19 mouse cellular contexts compared by ENCODE assay signal in genomic region chr5:135511105-135511504, GRCm38 (mm10). TPM values are rescaled to one million over a fixed set of nuclear protein-coding genes. Genes with fewer than 3 reads are reported as not detected.
DNase-seq lines count a peak whose midpoint lies in the region; ATAC-seq and TF ChIP-seq lines count a peak whose summit lies in the region.
"Had no signal": no experiment of that assay in that cellular context is flagged by ENCODE, and none has a peak within 500 bp of the region (broad histone marks: within the 10 kb centered on the region; RNA-seq: fewer than 3 reads in every experiment).

No protein-coding gene starts in this region.

- no peaks in the 10 kb centered on the region for H3K36me3 ChIP-seq in heart, postnatal 0 days (replicated peaks; ENCODE audit: control insufficient read depth, insufficient read depth, low read length)
- no peaks in the 10 kb centered on the region for H3K36me3 ChIP-seq in liver, postnatal 0 days (replicated peaks; ENCODE audit: insufficient read depth, low read length)
- no peaks in the 10 kb centered on the region for H3K36me3 ChIP-seq in liver, embryonic 11.5 days (ENCODE audit: control insufficient read depth, insufficient read depth, low read length)
- no peaks in the 10 kb centered on the region for H3K36me3 ChIP-seq in CH12.LX (replicated peaks in 1 of 2; ENCODE audit: control insufficient read depth in 1 of 2, insufficient read depth in 1 of 2, low read length in 1 of 2)

- H3K9me3 ChIP-seq in heart, postnatal 0 days (replicated peaks; ENCODE audit: control insufficient read depth, low read length): no peaks in the 10 kb centered on the region
- peaks cover 6% of the 10 kb centered on the region; the same call in 1 of the 2 replicates for H3K9me3 ChIP-seq in liver, postnatal 0 days (ENCODE audit: low read length)
- H3K9me3 ChIP-seq in liver, embryonic 11.5 days (ENCODE audit: control insufficient read depth, low read length): peaks cover 3% of the 10 kb centered on the region
- H3K9me3 ChIP-seq in CH12.LX (replicated peaks; ENCODE audit: low read length): peaks cover 14% of the 10 kb centered on the region

- no peak overlapping the region for H3K4me3 ChIP-seq in heart, postnatal 0 days (ENCODE audit: low read depth, low read length)
- no peak overlapping the region for H3K4me3 ChIP-seq in liver, postnatal 0 days (ENCODE audit: low read depth, low read length)
- H3K4me3 ChIP-seq in liver, embryonic 11.5 days (ENCODE audit: low read depth, low read length): no peak overlapping the region
- no peak overlapping the region for H3K4me3 ChIP-seq in CH12.LX (replicated peaks in 1 of 3; ENCODE audit: low read depth in 2 of 3, low read length in 2 of 3, poor library complexity in 1 of 3)
- H3K4me3 ChIP-seq: embryonic facial prominence, embryonic 13.5 days; hindbrain, embryonic 12.5 days; limb, embryonic 13.5 days; midbrain, embryonic 13.5 days had no signal

- 50% methylated on average over 5 of the region's 5 CpGs for WGBS in heart, postnatal 0 days
- WGBS in liver, postnatal 0 days (ENCODE audit: insufficient replicate concordance): 50% methylated on average over 5 of the region's 5 CpGs
- 52% methylated on average over 5 of the region's 5 CpGs for WGBS in liver, embryonic 11.5 days

- 0 out of 2 replicates have a peak, but pooled peaks cover 4% of the 10 kb centered on the region for H3K4me1 ChIP-seq in heart, postnatal 0 days (ENCODE audit: control insufficient read depth, insufficient read depth)
- no peaks in the 10 kb centered on the region for H3K4me1 ChIP-seq in liver, postnatal 0 days (ENCODE audit: insufficient read depth)
- no peaks in the 10 kb centered on the region for H3K4me1 ChIP-seq in liver, embryonic 11.5 days (replicated peaks; ENCODE audit: control insufficient read depth, insufficient read depth, low read length)
- H3K4me1 ChIP-seq in CH12.LX (ENCODE audit: control insufficient read depth in 1 of 2, insufficient read depth in 2 of 2): no peaks in the 10 kb centered on the region

- H3K4me2 ChIP-seq in heart, postnatal 0 days (ENCODE audit: low read depth, low read length): no peak overlapping the region
- no peak overlapping the region for H3K4me2 ChIP-seq in liver, postnatal 0 days (ENCODE audit: low read depth, low read length)
- H3K4me2 ChIP-seq in liver, embryonic 11.5 days: no peak overlapping the region
- no peak overlapping the region for H3K4me2 ChIP-seq in CH12.LX (ENCODE audit: insufficient read depth, low read depth, poor library complexity, severe bottlenecking)
- H3K4me2 ChIP-seq: embryonic facial prominence, embryonic 13.5 days; hindbrain, embryonic 12.5 days; limb, embryonic 13.5 days; midbrain, embryonic 13.5 days had no signal

- dilution Hi-C loops in CH12.LX (cut with MboI; ENCODE audit: extremely low pct_ligation_motif_present, extremely low pct_unique_long_range_greater_than_20kb, low sequenced_read_pairs): no loop called here

- ATAC-seq in heart, postnatal 0 days (ENCODE audit: insufficient read depth, low read depth): no peak
- no peak for ATAC-seq in liver, postnatal 0 days
- no peak for ATAC-seq in liver, embryonic 11.5 days (replicated peaks; ENCODE audit: low FRiP score)
- ATAC-seq: midbrain, embryonic 13.5 days had no signal

- intact Hi-C loops in heart, postnatal 36 days (cut with DNase I): loop anchor here (5.0 kb wide), 1 partner anchor 36 kb away; the partner anchor contains the start of gene Hip1

- in situ Hi-C loops in CH12.LX (cut with MboI; ENCODE audit: low pct_ligation_motif_present, low pct_unique_long_range_greater_than_20kb, low sequenced_read_pairs): no loop called here

- TF ChIP-seq POLR2A in CH12.LX (IDR thresholded peaks at IDR 0.05; ENCODE audit: low read depth, low read length): no peak

- H3K27ac ChIP-seq in heart, postnatal 0 days (ENCODE audit: low read depth): no peak overlapping the region
- no peak overlapping the region for H3K27ac ChIP-seq in liver, postnatal 0 days (ENCODE audit: low read depth)
- no peak overlapping the region for H3K27ac ChIP-seq in liver, embryonic 11.5 days (ENCODE audit: low read depth, low read length)
- no peak overlapping the region for H3K27ac ChIP-seq in CH12.LX (ENCODE audit: insufficient read depth, low read depth)
- H3K27ac ChIP-seq: embryonic facial prominence, embryonic 13.5 days; hindbrain, embryonic 12.5 days; limb, embryonic 13.5 days; midbrain, embryonic 13.5 days had no signal

- TF ChIP-seq EP300 in heart, postnatal 0 days (IDR thresholded peaks at IDR 0.05; ENCODE audit: low read depth): no peak
- TF ChIP-seq EP300 in liver, postnatal 0 days (IDR thresholded peaks at IDR 0.05; ENCODE audit: low read depth): no peak
- TF ChIP-seq EP300 in CH12.LX (IDR thresholded peaks at IDR 0.05; ENCODE audit: low read length): no peak

- TF ChIP-seq CTCF in heart, postnatal 0 days (IDR thresholded peaks at IDR 0.05; ENCODE audit: low read depth): peak; percentile 22; the same call in 1 of the 2 replicates
- peak; percentile 29 for TF ChIP-seq CTCF in liver, postnatal 0 days (IDR thresholded peaks at IDR 0.05; ENCODE audit: low read depth)
- peak in 1 of 2 experiments; percentile 57; a peak in 2 of 4 replicates for TF ChIP-seq CTCF in CH12.LX (conservative IDR thresholded peaks at IDR 0.05 in 1 of 2, IDR thresholded peaks at IDR 0.05 in 1 of 2; ENCODE audit: low read depth in 2 of 2, low read length in 2 of 2)

- no peaks in the 10 kb centered on the region for H3K27me3 ChIP-seq in heart, postnatal 0 days (ENCODE audit: control insufficient read depth, insufficient read depth, low read length)
- no peaks in the 10 kb centered on the region for H3K27me3 ChIP-seq in liver, postnatal 0 days (ENCODE audit: insufficient read depth, low read length)
- no peaks in the 10 kb centered on the region for H3K27me3 ChIP-seq in liver, embryonic 11.5 days (replicated peaks; ENCODE audit: control insufficient read depth, insufficient read depth, low read length)
- no peaks in the 10 kb centered on the region for H3K27me3 ChIP-seq in CH12.LX (replicated peaks)
- H3K27me3 ChIP-seq: embryonic facial prominence, embryonic 13.5 days; hindbrain, embryonic 12.5 days; limb, embryonic 13.5 days; midbrain, embryonic 13.5 days had no signal

- DNase-seq in heart, postnatal 0 days (ENCODE audit: low spot score): no peak
- no peak for DNase-seq in heart, postnatal 36 days
- DNase-seq in liver, postnatal 0 days: no peak
- DNase-seq in liver, embryonic 11.5 days (ENCODE audit: low spot score): no peak
- DNase-seq in CH12.LX (ENCODE audit: extremely low read depth): no peak
- DNase-seq in induced T-regulatory cell, adult 2 months (ENCODE audit: low read depth): peak; percentile 39
- DNase-seq in testis, postnatal 14 days (ENCODE audit: low spot score): no peak
- DNase-seq: cerebellum, adult 18-20 months; kidney, adult 9 months had no signal

- H3K79me2 ChIP-seq in CH12.LX (replicated peaks; ENCODE audit: control insufficient read depth, extremely low read depth, insufficient read depth, poor library complexity, severe bottlenecking): no peaks in the 10 kb centered on the region

- no peak overlapping the region for H3K9ac ChIP-seq in heart, postnatal 0 days (replicated peaks; ENCODE audit: low read depth, low read length)
- no peak overlapping the region for H3K9ac ChIP-seq in liver, postnatal 0 days (replicated peaks)
- H3K9ac ChIP-seq in liver, embryonic 11.5 days (ENCODE audit: low read depth, low read length): no peak overlapping the region
- no peak overlapping the region for H3K9ac ChIP-seq in CH12.LX (ENCODE audit: insufficient read depth, low read depth)
- H3K9ac ChIP-seq: embryonic facial prominence, embryonic 13.5 days; hindbrain, embryonic 12.5 days; limb, embryonic 13.5 days; midbrain, embryonic 13.5 days had no signal

- TF ChIP-seq RAD21 in CH12.LX (IDR thresholded peaks at IDR 0.05; ENCODE audit: low read depth, low read length): peak; percentile 41

TF ChIP-seq in CH12.LX, 34 proteins besides CTCF, POLR2A, EP300 and RAD21:
- no peak for TF ChIP-seq HCFC1 (IDR thresholded peaks at IDR 0.05; ENCODE audit: low read depth, low read length)
- no peak for TF ChIP-seq ETS1 (conservative IDR thresholded peaks at IDR 0.05; ENCODE audit: low read depth, low read length)
- no peak for TF ChIP-seq SIN3A (IDR thresholded peaks at IDR 0.05; ENCODE audit: low read length)
- TF ChIP-seq POLR2AphosphoS2 (IDR thresholded peaks at IDR 0.05; ENCODE audit: low read depth, low read length): no peak
- no peak for TF ChIP-seq JUND (conservative IDR thresholded peaks at IDR 0.05; ENCODE audit: low read depth, low read length)

RNA-seq across cellular contexts. Expression of gene Hip1, which starts 33.8 kb away (rescaled TPM):
- total RNA-seq in heart, postnatal 0 days (2014; rRNA removed; ENCODE audit: low replicate concordance): 41.0 and 47.2 TPM in 2 replicates
- polyA plus RNA-seq in heart, postnatal 0 days (2015; fragmentation: Nextera tagmentation; extraction: Ambion mirVana): 9.8 and 10.1 TPM in 2 replicates
- 10 to 100 TPM; 32.6 to 38.6 TPM for total RNA-seq in heart, postnatal 36 days (2021)
- 2.4 and 2.7 TPM in 2 replicates for polyA plus RNA-seq in liver, postnatal 0 days (2015; fragmentation: Nextera tagmentation; extraction: Ambion mirVana)
- 16.3 and 17.5 TPM in 2 replicates for polyA plus RNA-seq in liver, embryonic 11.5 days (2014; fragmentation: Nextera tagmentation; extraction: Ambion mirVana)
- total RNA-seq in CH12.LX (2012; rRNA removed): 6.3 and 6.4 TPM in 2 replicates
- 1.8 and 2.2 TPM in 2 replicates for total RNA-seq in CH12.LX (2014; rRNA removed)
- 3.4 and 3.6 TPM in 2 replicates for polyA plus RNA-seq in CH12.LX (2012; ENCODE audit: insufficient read length, low read depth)

RNA-seq across cellular contexts. Expression of gene Ccl26, which starts 52.3 kb away (rescaled TPM):
- not detected in 2 replicates for total RNA-seq in heart, postnatal 0 days (2014; rRNA removed; ENCODE audit: low replicate concordance)
- polyA plus RNA-seq in heart, postnatal 0 days (2015; fragmentation: Nextera tagmentation; extraction: Ambion mirVana): not detected in 2 replicates
- not detected for total RNA-seq in heart, postnatal 36 days (2021)
- polyA plus RNA-seq in liver, postnatal 0 days (2015; fragmentation: Nextera tagmentation; extraction: Ambion mirVana): not detected in 2 replicates
- polyA plus RNA-seq in liver, embryonic 11.5 days (2014; fragmentation: Nextera tagmentation; extraction: Ambion mirVana): not detected in 2 replicates
- total RNA-seq in CH12.LX (2012; rRNA removed) (not detected in 2 replicates), CH12.LX (2014; rRNA removed) (not detected in 2 replicates)
- polyA plus RNA-seq in CH12.LX (2012; ENCODE audit: insufficient read length, low read depth): not detected in 2 replicates
- total RNA-seq: adrenal gland, adult 18-20 months; common myeloid progenitor, adult 5-6 weeks; granulocyte monocyte progenitor cell, adult 5-6 weeks; left cerebral cortex, adult 8-10 months had no signal
- polyA plus RNA-seq: embryonic facial prominence, embryonic 13.5 days; heart, embryonic 14.5 days; hindbrain, embryonic 12.5 days; limb, embryonic 13.5 days; midbrain, embryonic 13.5 days; spleen, adult 2 months had no signal
